ENCODE assay signal across 20 mouse cellular contexts in genomic region chr12:31603586-31603985, GRCm38 (mm10). TPM values are rescaled to one million over a fixed set of nuclear protein-coding genes. Genes with fewer than 3 reads are reported as not detected.
"Had no signal": no experiment of that assay in that cellular context is flagged by ENCODE, and none has a peak within 500 bp of the region (broad histone marks: within the 10 kb centered on the region; RNA-seq: fewer than 3 reads in every experiment).

No protein-coding gene starts in this region.

- H3K9me3 ChIP-seq: liver, embryonic 13.5 days had no signal

- H3K4me1 ChIP-seq: liver, embryonic 13.5 days had no signal

- H3K9ac ChIP-seq: liver, embryonic 13.5 days had no signal

- H3K4me3 ChIP-seq: layer of hippocampus, adult 2 months; left cerebral cortex, adult 2 months; liver, embryonic 13.5 days had no signal

- H3K27me3 ChIP-seq: liver, embryonic 13.5 days had no signal

- ATAC-seq: inflammation-experienced regulatory T-cells, adult 6 months had no signal

- DNase-seq: kidney, adult 11 months; kidney, adult 9 months; kidney, postnatal 14 days; kidney, postnatal 4 days; layer of hippocampus, adult 9-11 months; layer of hippocampus, postnatal 36 days; liver, embryonic 13.5 days; midbrain, embryonic 14.5 days; thymus, adult 18-20 months; thymus, postnatal 36 days had no signal

- H3K27ac ChIP-seq: layer of hippocampus, adult 2 months; left cerebral cortex, adult 2 months; liver, embryonic 13.5 days had no signal

- H3K4me2 ChIP-seq: liver, embryonic 13.5 days; midbrain, embryonic 11.5 days had no signal

RNA-seq across cellular contexts. Expression of gene Slc26a4, which starts 43.8 kb away (rescaled TPM):
- total RNA-seq: megakaryocyte progenitor cell, adult 5-6 weeks; megakaryocyte-erythroid progenitor cell, adult 5-6 weeks had no signal
- polyA plus RNA-seq: inflammation-experienced regulatory T-cells, adult 6 months; liver, embryonic 13.5 days; midbrain, embryonic 11.5 days; midbrain, postnatal 0 days; neural tube, embryonic 11.5 days; spleen, adult 2 months; urinary bladder, adult 2 months had no signal
